Mouse (Mus musculus) neutrophil, adult 65 days (primary cell): Measurements from ENCODE around the gene 1700123K08Rik. TPM values are rescaled to one million over a fixed set of nuclear protein-coding genes. Genes with fewer than 3 reads are reported as not detected.

ENCODE experiments used
- total RNA-seq: library from RNA; stranded (reverse); gene quantifications from 2 replicates; pipeline ENCODE4 v1.2.4, GENCODE M21; 2023

1700123K08Rik gene
- total RNA-seq = not detected in 2 replicates

GRCm38 (mm10) chr5:138564612-138565011, at the start of gene 1700123K08Rik:
TSS of gene 1700123K08Rik (minus strand) at chr5:138564712.

Other genes starting within 250 kb of the 1700123K08Rik start
- 1.5 and 2.1 TPM in 2 replicates for gene Pvrig, start 222.8 kb downstream of the 1700123K08Rik start, total RNA-seq
- 11.7 and 14.1 TPM in 2 replicates for gene Zfp157, start 123.2 kb downstream of the 1700123K08Rik start, total RNA-seq
- 28.5 and 31.7 TPM in 2 replicates for gene Zfp68, start 55.0 kb upstream of the 1700123K08Rik start, total RNA-seq
- gene A430033K04Rik, start 58.1 kb upstream of the 1700123K08Rik start, total RNA-seq = 1.8 and 2.0 TPM in 2 replicates
- gene Fam20c, start 189.8 kb upstream of the 1700123K08Rik start, total RNA-seq = 4.7 and 10.6 TPM in 2 replicates